Mouse (Mus musculus): ENCODE data around the gene Pak1. TPM values are rescaled to one million over a fixed set of nuclear protein-coding genes. Genes with fewer than 3 reads are reported as not detected.
"Not testable (repeated sequence)": the region's sequence is repeated elsewhere in the genome, so short reads cannot be mapped to it uniquely, and the experiment has no call there.

The Pak1 gene
- polyA plus RNA-seq, 1 experiment from 2014 or later, result 88.8 TPM

- Histone ChIP-seq H3K9me3 (ENCODE audit: control insufficient read depth, low read length) (no peaks in the 10 kb centered on the region), H3K36me3 (ENCODE audit: control insufficient read depth, insufficient read depth, low read length) (no peaks in the 10 kb centered on the region), H3K4me2 (replicated peaks; ENCODE audit: low read depth, low read length) (no peak overlapping the region), H3K27ac (ENCODE audit: low read depth, low read length) (no peak overlapping the region), H3K9ac (ENCODE audit: low read depth, low read length) (no peak overlapping the region), H3K27me3 (ENCODE audit: control insufficient read depth, insufficient read depth, low read length) (no peaks in the 10 kb centered on the region), H3K4me1 (replicated peaks; ENCODE audit: control insufficient read depth, insufficient read depth, low read length) (no peaks in the 10 kb centered on the region), H3K4me3 (ENCODE audit: low read depth, low read length) (no peak overlapping the region)
- DNase-seq (ENCODE audit: low spot score) (no peak), ATAC-seq (ENCODE audit: low FRiP score) (no peak)
Observed at GRCm38 (mm10) chr7:97838574-97838973, 50.2 kb downstream of the Pak1 start.

DNA sequence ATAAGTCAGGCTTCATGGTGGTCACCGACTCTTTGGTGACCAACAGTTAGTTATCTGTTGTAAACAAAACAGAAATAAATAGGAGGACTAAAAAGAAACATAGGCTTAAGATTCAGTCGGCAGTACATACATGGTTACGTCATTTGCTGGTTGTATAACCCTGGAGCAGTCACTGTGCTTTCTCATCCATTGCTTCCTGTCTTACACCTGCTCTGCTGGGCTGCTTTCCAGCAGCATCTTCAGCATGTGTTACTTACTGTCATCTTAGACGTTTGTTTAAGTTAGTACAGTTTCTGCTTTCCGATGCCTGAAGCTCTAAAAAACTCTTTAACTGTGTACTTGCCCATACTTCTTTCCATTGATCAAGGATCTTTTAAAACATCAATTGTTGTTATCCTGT, 53.0 kb downstream of the Pak1 start:
- H3K27ac ChIP-seq (ENCODE audit: low read depth, low read length), result no peak overlapping the region
- WGBS, result 90% methylated on average over 5 of the region's 5 CpGs
- H3K4me3 ChIP-seq (ENCODE audit: low read depth, low read length), result no peak overlapping the region
- H3K36me3 ChIP-seq (ENCODE audit: control insufficient read depth, insufficient read depth, low read length), result no peaks in the 10 kb centered on the region
- H3K4me2 ChIP-seq (replicated peaks; ENCODE audit: low read depth, low read length), result no peak overlapping the region
- H3K4me1 ChIP-seq (replicated peaks; ENCODE audit: control insufficient read depth, insufficient read depth, low read length), result no peaks in the 10 kb centered on the region
- H3K9me3 ChIP-seq (ENCODE audit: control insufficient read depth, low read length), result no peaks in the 10 kb centered on the region
- H3K27me3 ChIP-seq (ENCODE audit: control insufficient read depth, insufficient read depth, low read length), result no peaks in the 10 kb centered on the region
- DNase-seq (ENCODE audit: low spot score) (no peak), ATAC-seq (ENCODE audit: low FRiP score) (no peak)
- H3K9ac ChIP-seq (ENCODE audit: low read depth, low read length), result no peak overlapping the region

GRCm38 (mm10) chr7:97842332-97842731, 54.0 kb downstream of the Pak1 start:
- H3K4me3 ChIP-seq (ENCODE audit: low read depth, low read length), result peak overlapping the region; percentile 42; the same call in 1 of the 2 replicates
- no peaks in the 10 kb centered on the region for H3K36me3 ChIP-seq (ENCODE audit: control insufficient read depth, insufficient read depth, low read length)
- WGBS, result 65% methylated on average over 2 of the region's 2 CpGs
- no peak overlapping the region for H3K4me2 ChIP-seq (replicated peaks; ENCODE audit: low read depth, low read length)
- H3K9ac ChIP-seq (ENCODE audit: low read depth, low read length), result no peak overlapping the region
- ATAC-seq (ENCODE audit: low FRiP score), result peak; percentile 53
- no peaks in the 10 kb centered on the region for H3K27me3 ChIP-seq (ENCODE audit: control insufficient read depth, insufficient read depth, low read length)
- H3K9me3 ChIP-seq (ENCODE audit: control insufficient read depth, low read length), result no peaks in the 10 kb centered on the region
- no peak for DNase-seq (ENCODE audit: low spot score)
- no peaks in the 10 kb centered on the region for H3K4me1 ChIP-seq (replicated peaks; ENCODE audit: control insufficient read depth, insufficient read depth, low read length)
- H3K27ac ChIP-seq (ENCODE audit: low read depth, low read length), result no peak overlapping the region

DNA sequence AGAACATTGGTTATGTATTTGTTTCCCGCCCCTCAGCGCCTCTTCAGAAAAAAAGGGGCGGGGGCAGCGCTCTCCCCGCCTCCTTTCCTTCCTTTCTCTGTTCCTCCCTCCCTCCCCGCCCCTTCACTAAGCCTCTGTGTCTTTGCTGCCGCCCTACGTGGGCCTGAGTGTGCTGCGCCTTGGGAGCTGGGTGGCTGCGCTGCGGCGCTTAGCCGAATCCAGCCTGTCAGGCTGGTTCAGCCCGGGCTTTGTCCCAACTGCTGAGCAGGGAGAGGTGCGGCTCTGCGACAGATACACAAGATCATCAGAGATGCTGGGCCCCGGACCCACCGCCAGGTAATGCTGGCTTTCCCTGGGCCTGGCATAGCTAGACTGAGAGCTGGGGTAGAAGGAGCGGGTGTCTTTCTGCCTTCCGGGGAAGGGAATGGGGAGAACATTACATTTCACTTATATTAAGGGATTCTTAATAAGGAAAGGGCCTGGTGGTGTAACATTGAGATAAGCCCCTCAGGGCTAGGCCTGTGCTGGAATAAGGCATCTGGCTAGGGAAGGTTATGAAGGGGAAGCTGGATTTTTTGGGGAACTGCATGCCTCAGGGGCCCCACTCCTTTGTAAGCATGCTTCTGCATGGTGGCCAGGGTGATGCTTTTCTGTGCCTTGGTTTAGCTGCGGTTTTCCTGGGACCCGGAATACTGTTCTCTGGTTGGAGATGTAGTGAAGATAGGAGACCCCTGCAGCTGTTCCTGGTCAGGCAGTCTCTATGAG, 54.6 kb downstream of the Pak1 start:
- peak overlapping the region; percentile 81 for H3K27ac ChIP-seq (ENCODE audit: low read depth, low read length)

DNA sequence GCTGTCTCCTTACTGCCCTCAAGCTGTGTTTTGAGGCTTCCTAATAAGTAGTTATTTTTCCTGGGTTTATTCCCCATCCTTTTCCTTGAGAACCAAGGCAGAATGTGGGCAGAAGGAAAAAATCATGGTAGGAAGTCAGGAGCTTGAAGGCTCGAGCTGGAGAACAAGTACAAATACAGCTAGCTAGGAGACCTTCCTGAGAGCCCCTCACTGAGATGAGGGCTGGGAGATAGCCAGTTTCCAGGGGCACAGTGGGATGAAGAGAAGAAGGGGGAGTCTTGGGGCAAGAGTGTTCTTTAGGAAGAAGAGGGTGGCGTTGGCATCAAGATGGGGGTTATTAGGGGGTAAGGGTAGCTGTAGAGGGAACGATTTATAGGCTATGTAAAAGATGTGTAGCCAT, 56.1 kb downstream of the Pak1 start:
- Histone ChIP-seq H3K27ac (ENCODE audit: low read depth, low read length) (no peak overlapping the region), H3K4me3 (ENCODE audit: low read depth, low read length) (no peak overlapping the region), H3K27me3 (ENCODE audit: control insufficient read depth, insufficient read depth, low read length) (no peaks in the 10 kb centered on the region), H3K4me2 (replicated peaks; ENCODE audit: low read depth, low read length) (peak overlapping the region; percentile 0; the same call in 1 of the 2 replicates), H3K9ac (ENCODE audit: low read depth, low read length) (no peak overlapping the region), H3K4me1 (replicated peaks; ENCODE audit: control insufficient read depth, insufficient read depth, low read length) (no peaks in the 10 kb centered on the region), H3K36me3 (ENCODE audit: control insufficient read depth, insufficient read depth, low read length) (no peaks in the 10 kb centered on the region), H3K9me3 (ENCODE audit: control insufficient read depth, low read length) (no peaks in the 10 kb centered on the region)
- ATAC-seq (ENCODE audit: low FRiP score), result no peak
- 82% methylated on average over 3 of the region's 3 CpGs for WGBS
- no peak for DNase-seq (ENCODE audit: low spot score)

More for the DNA sequence above, 54.6 kb downstream of the Pak1 start:
- 5% methylated on average over 21 of the region's 22 CpGs for WGBS
- H3K4me2 ChIP-seq (replicated peaks; ENCODE audit: low read depth, low read length), result peak overlapping the region; percentile 54
- peak overlapping the region; percentile 42 for H3K4me3 ChIP-seq (ENCODE audit: low read depth, low read length)
- peak overlapping the region; percentile 72 for H3K9ac ChIP-seq (ENCODE audit: low read depth, low read length)
- ATAC-seq (ENCODE audit: low FRiP score) (peak; percentile 96), DNase-seq (ENCODE audit: low spot score) (peak; percentile 85)
- H3K36me3 ChIP-seq (ENCODE audit: control insufficient read depth, insufficient read depth, low read length), result no peaks in the 10 kb centered on the region
- no peaks in the 10 kb centered on the region for H3K9me3 ChIP-seq (ENCODE audit: control insufficient read depth, low read length)
- no peaks in the 10 kb centered on the region for H3K27me3 ChIP-seq (ENCODE audit: control insufficient read depth, insufficient read depth, low read length)
- H3K4me1 ChIP-seq (replicated peaks; ENCODE audit: control insufficient read depth, insufficient read depth, low read length), result no peaks in the 10 kb centered on the region

- no peak for DNase-seq (ENCODE audit: low spot score)
- Histone ChIP-seq H3K27ac (ENCODE audit: low read depth, low read length) (no peak overlapping the region), H3K4me2 (replicated peaks; ENCODE audit: low read depth, low read length) (no peak overlapping the region), H3K4me3 (ENCODE audit: low read depth, low read length) (no peak overlapping the region), H3K36me3 (ENCODE audit: control insufficient read depth, insufficient read depth, low read length) (no peaks in the 10 kb centered on the region), H3K27me3 (ENCODE audit: control insufficient read depth, insufficient read depth, low read length) (no peaks in the 10 kb centered on the region), H3K9ac (ENCODE audit: low read depth, low read length) (no peak overlapping the region), H3K9me3 (ENCODE audit: control insufficient read depth, low read length) (no peaks in the 10 kb centered on the region), H3K4me1 (replicated peaks; ENCODE audit: control insufficient read depth, insufficient read depth, low read length) (no peaks in the 10 kb centered on the region)
- 80% methylated on average over 2 of the region's 2 CpGs for WGBS
- ATAC-seq (ENCODE audit: low FRiP score), result no peak
Observed at GRCm38 (mm10) chr7:97845546-97845945, 57.2 kb downstream of the Pak1 start.

DNA sequence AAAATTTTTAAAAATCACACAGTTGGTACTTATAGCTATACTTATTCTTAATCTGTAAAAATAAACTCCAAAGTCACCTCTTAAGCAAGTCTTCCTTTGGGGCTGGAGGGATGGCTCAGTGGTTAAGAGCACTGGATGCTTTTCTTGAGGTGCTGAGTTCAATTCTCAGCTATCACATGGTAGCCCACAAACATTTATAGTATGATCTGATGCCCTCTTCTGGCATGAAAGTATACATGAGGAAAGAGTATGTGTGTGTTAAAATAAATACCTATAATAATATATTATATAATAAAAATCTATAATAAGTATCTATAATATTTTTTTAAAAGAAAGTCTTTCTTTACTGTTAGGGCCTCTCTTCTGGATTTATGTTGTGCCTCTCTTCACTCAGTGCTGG, 58.2 kb downstream of the Pak1 start:
- H3K27me3 ChIP-seq (ENCODE audit: control insufficient read depth, insufficient read depth, low read length), result no peaks in the 10 kb centered on the region
- no peaks in the 10 kb centered on the region for H3K36me3 ChIP-seq (ENCODE audit: control insufficient read depth, insufficient read depth, low read length)
- H3K27ac ChIP-seq (ENCODE audit: low read depth, low read length), result no peak overlapping the region
- H3K9ac ChIP-seq (ENCODE audit: low read depth, low read length), result no peak overlapping the region
- no peak for ATAC-seq (ENCODE audit: low FRiP score)
- DNase-seq (ENCODE audit: low spot score), result no peak
- H3K9me3 ChIP-seq (ENCODE audit: control insufficient read depth, low read length), result no peaks in the 10 kb centered on the region
- H3K4me2 ChIP-seq (replicated peaks; ENCODE audit: low read depth, low read length), result no peak overlapping the region
- no peak overlapping the region for H3K4me3 ChIP-seq (ENCODE audit: low read depth, low read length)
- no peaks in the 10 kb centered on the region for H3K4me1 ChIP-seq (replicated peaks; ENCODE audit: control insufficient read depth, insufficient read depth, low read length)

DNA sequence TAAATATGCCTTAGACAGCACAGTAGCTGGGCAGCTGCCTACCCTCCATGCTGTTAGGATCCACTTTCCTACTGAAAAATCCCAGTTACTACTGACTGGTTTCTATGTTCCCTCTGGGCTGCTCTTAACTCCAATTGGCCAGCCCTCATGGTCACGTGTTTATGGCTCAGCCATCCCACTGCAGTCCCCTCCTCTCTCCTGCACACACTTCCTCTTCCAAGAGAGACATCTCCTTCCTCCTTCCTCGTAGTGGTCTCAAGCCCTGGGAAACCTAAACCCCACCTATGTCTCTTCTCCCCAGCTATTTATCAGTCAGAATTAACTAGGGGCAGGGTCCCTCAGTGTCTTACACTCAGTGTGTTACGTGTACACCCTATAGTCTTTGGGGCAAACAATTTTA, 61.2 kb downstream of the Pak1 start:
- not testable (repeated sequence) for H3K9ac ChIP-seq (ENCODE audit: low read depth, low read length); H3K4me2 ChIP-seq (replicated peaks; ENCODE audit: low read depth, low read length); ATAC-seq (ENCODE audit: low FRiP score); H3K27ac ChIP-seq (ENCODE audit: low read depth, low read length); H3K36me3 ChIP-seq (ENCODE audit: control insufficient read depth, insufficient read depth, low read length); H3K9me3 ChIP-seq (ENCODE audit: control insufficient read depth, low read length); H3K4me3 ChIP-seq (ENCODE audit: low read depth, low read length); H3K4me1 ChIP-seq (replicated peaks; ENCODE audit: control insufficient read depth, insufficient read depth, low read length); H3K27me3 ChIP-seq (ENCODE audit: control insufficient read depth, insufficient read depth, low read length); DNase-seq (ENCODE audit: low spot score)
- 70% methylated on average over 3 of the region's 3 CpGs for WGBS

DNA sequence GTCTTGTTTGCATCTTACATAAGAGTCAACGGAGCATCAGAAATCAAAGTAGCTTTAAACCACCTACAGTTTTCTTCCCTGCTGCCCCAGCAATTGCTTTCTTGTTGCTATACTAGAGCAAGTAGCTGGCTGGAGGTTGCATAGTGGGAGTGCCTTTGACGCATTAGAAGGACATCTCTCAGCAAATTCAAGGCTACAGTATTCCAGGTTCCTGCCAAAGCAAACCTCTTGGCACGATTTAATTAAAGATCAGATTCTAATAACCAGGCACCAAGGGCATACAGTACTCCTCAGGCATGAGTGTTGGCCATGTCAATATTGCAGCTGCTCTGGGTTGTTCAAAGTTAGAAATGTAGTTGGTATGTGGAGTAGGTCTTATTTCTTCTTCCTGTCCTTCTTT, 62.0 kb downstream of the Pak1 start:
- WGBS, result 83% methylated on average over 3 of the region's 3 CpGs
- no peaks in the 10 kb centered on the region for H3K4me1 ChIP-seq (replicated peaks; ENCODE audit: control insufficient read depth, insufficient read depth, low read length)
- H3K27me3 ChIP-seq (ENCODE audit: control insufficient read depth, insufficient read depth, low read length), result no peaks in the 10 kb centered on the region
- H3K27ac ChIP-seq (ENCODE audit: low read depth, low read length), result no peak overlapping the region
- no peaks in the 10 kb centered on the region for H3K9me3 ChIP-seq (ENCODE audit: control insufficient read depth, low read length)
- H3K4me3 ChIP-seq (ENCODE audit: low read depth, low read length), result no peak overlapping the region
- no peak overlapping the region for H3K9ac ChIP-seq (ENCODE audit: low read depth, low read length)
- H3K36me3 ChIP-seq (ENCODE audit: control insufficient read depth, insufficient read depth, low read length), result no peaks in the 10 kb centered on the region
- H3K4me2 ChIP-seq (replicated peaks; ENCODE audit: low read depth, low read length), result no peak overlapping the region
- DNase-seq (ENCODE audit: low spot score) (no peak), ATAC-seq (ENCODE audit: low FRiP score) (no peak)

Measured in hindbrain, embryonic 11.5 days (tissue).